Mouse (Mus musculus): ENCODE measurements around the gene Rangap1. TPM values are rescaled to one million over a fixed set of nuclear protein-coding genes. Genes with fewer than 3 reads are reported as not detected.

Gene Rangap1
- total and polyA plus RNA-seq, 2 experiments from 2014 or later: 31.3 to 50.6 TPM

DNA sequence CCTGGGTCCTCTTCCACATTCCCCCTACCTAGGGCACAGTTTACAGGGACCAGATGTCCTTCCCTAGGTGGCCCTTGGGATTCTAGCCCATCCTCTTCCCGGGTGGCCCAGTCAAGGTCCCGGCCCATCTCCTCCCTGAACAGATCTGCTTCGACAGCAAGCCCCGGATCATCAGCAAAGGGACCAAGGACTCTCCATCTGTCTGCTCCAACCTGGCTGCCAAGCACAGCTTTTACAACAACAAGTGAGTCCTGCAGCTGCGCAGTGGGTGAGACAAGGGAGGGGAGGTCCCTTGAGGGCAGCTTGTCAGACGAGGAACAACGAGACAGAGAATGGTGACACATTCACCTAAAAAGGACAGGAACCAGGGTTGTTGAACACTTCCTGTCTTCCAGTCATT lies 36.5 kb upstream of the Rangap1 start:
- Histone ChIP-seq H3K4me3 (ENCODE audit: low read depth, low read length) (no peak overlapping the region), H3K4me2 (ENCODE audit: low read depth, low read length) (no peak overlapping the region), H3K27ac (ENCODE audit: low read depth) (no peak overlapping the region), H3K9me3 (replicated peaks; ENCODE audit: control insufficient read depth, low read length) (no peaks in the 10 kb centered on the region), H3K36me3 (replicated peaks; ENCODE audit: control insufficient read depth, insufficient read depth, low read length) (peaks cover 94% of the 10 kb centered on the region), H3K27me3 (ENCODE audit: control insufficient read depth, insufficient read depth, low read length) (no peaks in the 10 kb centered on the region), H3K4me1 (ENCODE audit: control insufficient read depth, insufficient read depth) (no peaks in the 10 kb centered on the region), H3K9ac (replicated peaks; ENCODE audit: low read depth, low read length) (no peak overlapping the region)
- ATAC-seq (ENCODE audit: insufficient read depth, low read depth) (no peak), DNase-seq (ENCODE audit: low spot score) (no peak)
- WGBS: 73% methylated on average over 7 of the region's 7 CpGs
- TF ChIP-seq CTCF (IDR thresholded peaks at IDR 0.05; ENCODE audit: low read depth) (no peak), EP300 (IDR thresholded peaks at IDR 0.05; ENCODE audit: low read depth) (no peak)

DNA sequence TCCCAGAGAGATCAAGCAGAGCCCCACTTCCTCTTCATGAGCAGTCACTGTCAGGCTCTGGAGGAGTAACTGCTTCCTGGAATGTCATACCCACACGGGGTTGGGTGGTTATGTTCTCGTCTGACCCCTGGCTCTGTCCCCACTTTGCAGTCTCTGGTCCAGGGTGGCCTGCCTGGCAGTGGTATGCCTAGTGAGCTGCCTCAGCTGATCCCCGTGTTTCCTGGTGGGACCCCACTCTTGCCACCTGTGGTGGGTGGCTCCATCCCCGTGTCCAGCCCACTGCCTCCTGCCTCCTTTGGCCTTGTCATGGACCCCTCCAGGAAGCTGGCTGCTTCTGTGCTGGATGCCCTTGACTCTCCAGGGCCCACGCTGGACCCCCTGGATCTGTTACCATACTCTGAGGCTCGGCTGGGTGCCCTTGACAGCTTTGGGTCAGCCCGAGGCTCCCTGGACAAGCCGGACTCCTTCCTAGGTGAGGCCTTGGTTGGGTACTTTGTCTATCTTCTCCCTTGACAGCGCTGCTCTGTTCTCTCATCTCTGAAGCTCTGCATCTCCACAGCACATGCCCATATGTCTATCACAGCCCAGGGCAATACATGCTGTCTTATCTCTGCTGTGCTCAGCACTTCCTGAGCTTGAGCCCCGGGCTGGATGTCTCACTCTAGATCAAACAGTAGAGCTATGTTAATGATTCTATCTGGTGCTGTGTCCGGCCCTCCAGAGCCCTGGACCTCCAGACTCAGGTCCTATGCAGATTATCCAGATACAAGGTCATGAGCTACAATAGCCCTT lies 31.5 kb upstream of the Rangap1 start:
- H3K9me3 ChIP-seq (replicated peaks; ENCODE audit: control insufficient read depth, low read length): no peaks in the 10 kb centered on the region
- no peak overlapping the region for H3K9ac ChIP-seq (replicated peaks; ENCODE audit: low read depth, low read length)
- H3K4me2 ChIP-seq (ENCODE audit: low read depth, low read length): no peak overlapping the region
- TF ChIP-seq EP300 (IDR thresholded peaks at IDR 0.05; ENCODE audit: low read depth) (no peak), CTCF (IDR thresholded peaks at IDR 0.05; ENCODE audit: low read depth) (no peak)
- H3K4me3 ChIP-seq (ENCODE audit: low read depth, low read length): no peak overlapping the region
- no peaks in the 10 kb centered on the region for H3K27me3 ChIP-seq (ENCODE audit: control insufficient read depth, insufficient read depth, low read length)
- peaks cover 87% of the 10 kb centered on the region for H3K36me3 ChIP-seq (replicated peaks; ENCODE audit: control insufficient read depth, insufficient read depth, low read length)
- 68% methylated on average over 11 of the region's 11 CpGs for WGBS
- H3K4me1 ChIP-seq (ENCODE audit: control insufficient read depth, insufficient read depth): no peaks in the 10 kb centered on the region
- H3K27ac ChIP-seq (ENCODE audit: low read depth): no peak overlapping the region
- ATAC-seq (ENCODE audit: insufficient read depth, low read depth) (no peak), DNase-seq (ENCODE audit: low spot score) (no peak)

DNA sequence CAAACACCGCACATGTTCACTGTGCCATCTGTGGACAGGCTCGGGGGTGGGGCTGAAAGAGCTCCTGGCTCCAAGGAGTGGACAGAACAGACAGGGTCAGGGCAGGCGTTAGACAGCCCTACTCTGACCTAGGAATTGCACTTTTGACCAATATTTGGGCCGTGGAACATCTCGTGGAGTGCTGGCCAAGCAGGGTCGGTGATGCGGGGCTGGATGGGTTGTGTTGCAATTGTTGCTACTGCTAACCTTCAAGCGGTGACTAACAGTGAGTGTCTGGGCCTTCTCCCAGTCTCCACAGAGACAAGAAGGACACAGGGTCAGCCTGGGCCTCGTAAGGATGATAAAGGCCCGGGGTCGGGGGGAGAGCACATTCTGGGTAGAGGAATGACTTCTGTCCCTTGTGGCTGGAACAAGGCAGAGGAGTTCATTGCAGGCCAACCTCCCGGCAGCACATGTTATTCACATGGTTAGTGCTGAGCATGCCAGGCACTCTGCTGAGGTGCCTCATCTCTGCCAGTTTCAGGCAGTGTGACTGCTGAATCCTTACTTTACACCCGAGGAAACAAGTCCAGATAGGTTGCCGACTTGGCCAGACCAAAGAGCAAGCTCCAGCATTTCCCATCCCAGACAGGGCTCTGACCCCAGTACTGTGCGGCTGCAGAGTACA lies 29.3 kb upstream of the Rangap1 start:
- no peak overlapping the region for H3K4me3 ChIP-seq (ENCODE audit: low read depth, low read length)
- WGBS: 74% methylated on average over 15 of the region's 15 CpGs
- H3K9ac ChIP-seq (replicated peaks; ENCODE audit: low read depth, low read length): no peak overlapping the region
- H3K27me3 ChIP-seq (ENCODE audit: control insufficient read depth, insufficient read depth, low read length): no peaks in the 10 kb centered on the region
- DNase-seq (ENCODE audit: low spot score): peak; percentile 14
- H3K27ac ChIP-seq (ENCODE audit: low read depth): no peak overlapping the region
- peak; percentile 66 for ATAC-seq (ENCODE audit: insufficient read depth, low read depth)
- H3K9me3 ChIP-seq (replicated peaks; ENCODE audit: control insufficient read depth, low read length): no peaks in the 10 kb centered on the region
- peaks cover 79% of the 10 kb centered on the region for H3K36me3 ChIP-seq (replicated peaks; ENCODE audit: control insufficient read depth, insufficient read depth, low read length)
- no peaks in the 10 kb centered on the region for H3K4me1 ChIP-seq (ENCODE audit: control insufficient read depth, insufficient read depth)
- no peak for TF ChIP-seq CTCF (IDR thresholded peaks at IDR 0.05; ENCODE audit: low read depth)
- TF ChIP-seq EP300 (IDR thresholded peaks at IDR 0.05; ENCODE audit: low read depth): no peak
- H3K4me2 ChIP-seq (ENCODE audit: low read depth, low read length): no peak overlapping the region

DNA sequence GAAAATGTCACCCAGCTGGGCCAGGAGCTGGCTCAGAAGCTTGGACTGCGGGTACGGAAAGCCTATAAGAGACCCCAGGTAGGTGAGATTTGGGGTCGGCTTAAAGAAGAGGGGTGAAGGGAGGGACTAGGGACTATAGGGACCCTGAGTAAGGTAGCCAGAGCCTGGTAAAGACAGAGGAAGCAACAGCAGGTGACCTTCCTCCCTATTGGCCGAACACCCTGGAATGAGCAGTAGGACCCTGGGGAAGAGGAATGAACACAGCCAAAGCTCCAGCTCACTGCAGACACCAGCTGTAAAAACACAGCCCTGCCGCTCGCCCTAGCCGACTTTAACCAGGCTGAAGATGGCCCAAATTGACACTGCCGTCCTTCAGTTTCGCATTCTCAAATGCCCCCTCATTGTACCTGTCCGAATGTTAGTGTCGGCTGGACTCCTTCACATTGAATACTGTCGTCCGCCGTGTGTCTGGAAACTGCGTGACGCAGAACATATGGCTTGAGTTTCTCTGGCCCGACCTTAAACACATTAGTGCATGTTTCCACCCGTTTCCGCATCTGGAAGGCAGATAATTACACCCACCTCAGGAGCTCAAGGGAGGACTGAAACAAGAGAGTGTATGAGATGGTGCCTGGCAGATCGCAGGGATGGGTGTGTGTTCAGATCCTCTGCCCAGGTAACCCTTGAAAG lies 27.2 kb upstream of the Rangap1 start:
- Histone ChIP-seq H3K4me3 (ENCODE audit: low read depth, low read length) (no peak overlapping the region), H3K9ac (replicated peaks; ENCODE audit: low read depth, low read length) (no peak overlapping the region), H3K9me3 (replicated peaks; ENCODE audit: control insufficient read depth, low read length) (no peaks in the 10 kb centered on the region), H3K4me2 (ENCODE audit: low read depth, low read length) (no peak overlapping the region), H3K36me3 (replicated peaks; ENCODE audit: control insufficient read depth, insufficient read depth, low read length) (peaks cover 66% of the 10 kb centered on the region), H3K27ac (ENCODE audit: low read depth) (no peak overlapping the region), H3K4me1 (ENCODE audit: control insufficient read depth, insufficient read depth) (no peaks in the 10 kb centered on the region), H3K27me3 (ENCODE audit: control insufficient read depth, insufficient read depth, low read length) (no peaks in the 10 kb centered on the region)
- 78% methylated on average over 20 of the region's 20 CpGs for WGBS
- ATAC-seq (ENCODE audit: insufficient read depth, low read depth): no peak
- DNase-seq (ENCODE audit: low spot score): no peak
- TF ChIP-seq CTCF (IDR thresholded peaks at IDR 0.05; ENCODE audit: low read depth) (no peak), EP300 (IDR thresholded peaks at IDR 0.05; ENCODE audit: low read depth) (no peak)

DNA sequence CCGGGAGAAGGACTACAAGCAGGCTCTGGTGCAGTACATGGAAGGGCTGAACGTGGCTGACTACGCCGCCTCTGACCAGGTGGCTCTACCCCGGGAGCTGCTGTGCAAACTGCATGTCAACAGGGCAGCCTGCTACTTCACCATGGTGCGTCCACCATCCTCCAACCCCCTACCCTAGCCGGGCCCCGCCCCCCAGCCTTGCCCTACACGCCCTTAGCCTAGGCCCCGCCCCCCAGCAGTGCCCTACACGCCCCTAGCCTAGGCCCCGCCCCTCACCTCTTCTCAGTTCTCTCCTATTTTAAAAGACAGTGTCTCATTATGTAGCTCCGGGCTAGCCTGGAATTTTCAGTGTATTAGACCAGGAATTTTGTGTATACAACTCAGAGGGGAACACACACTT lies 23.7 kb upstream of the Rangap1 start:
- H3K9ac ChIP-seq (replicated peaks; ENCODE audit: low read depth, low read length): no peak overlapping the region
- no peak overlapping the region for H3K27ac ChIP-seq (ENCODE audit: low read depth)
- ATAC-seq (ENCODE audit: insufficient read depth, low read depth): no peak; the same call in 1 of the 2 replicates
- WGBS: 70% methylated on average over 13 of the region's 13 CpGs
- TF ChIP-seq CTCF (IDR thresholded peaks at IDR 0.05; ENCODE audit: low read depth) (no peak), EP300 (IDR thresholded peaks at IDR 0.05; ENCODE audit: low read depth) (no peak)
- H3K36me3 ChIP-seq (replicated peaks; ENCODE audit: control insufficient read depth, insufficient read depth, low read length): peaks cover 42% of the 10 kb centered on the region
- DNase-seq (ENCODE audit: low spot score): no peak
- H3K4me3 ChIP-seq (ENCODE audit: low read depth, low read length): no peak overlapping the region
- H3K27me3 ChIP-seq (ENCODE audit: control insufficient read depth, insufficient read depth, low read length): no peaks in the 10 kb centered on the region
- no peaks in the 10 kb centered on the region for H3K4me1 ChIP-seq (ENCODE audit: control insufficient read depth, insufficient read depth)
- H3K9me3 ChIP-seq (replicated peaks; ENCODE audit: control insufficient read depth, low read length): no peaks in the 10 kb centered on the region
- H3K4me2 ChIP-seq (ENCODE audit: low read depth, low read length): no peak overlapping the region
